Mouse (Mus musculus) megakaryocyte, embryonic 14.5 days (primary cell): ENCODE measurements at regions not wholly inside any gene's neighbourhood (a gene's known extent, or its start where the extent isn't known, plus 50 kb on each side); places are given as distances from the start of the nearest gene placed in this dataset.

Source experiments
- FLI1 ChIP-seq: IDR thresholded peaks from 2 replicates; pipeline ENCODE4 v1.6.1; 2012; ENCODE audit warnings: low read length, inconsistent platforms, mixed read lengths
- GATA1 ChIP-seq: IDR thresholded peaks from 3 replicates; pipeline ENCODE4 v1.6.1; 2012; ENCODE audit warnings: mixed read lengths, low read length, inconsistent platforms, borderline replicate concordance

DNA sequence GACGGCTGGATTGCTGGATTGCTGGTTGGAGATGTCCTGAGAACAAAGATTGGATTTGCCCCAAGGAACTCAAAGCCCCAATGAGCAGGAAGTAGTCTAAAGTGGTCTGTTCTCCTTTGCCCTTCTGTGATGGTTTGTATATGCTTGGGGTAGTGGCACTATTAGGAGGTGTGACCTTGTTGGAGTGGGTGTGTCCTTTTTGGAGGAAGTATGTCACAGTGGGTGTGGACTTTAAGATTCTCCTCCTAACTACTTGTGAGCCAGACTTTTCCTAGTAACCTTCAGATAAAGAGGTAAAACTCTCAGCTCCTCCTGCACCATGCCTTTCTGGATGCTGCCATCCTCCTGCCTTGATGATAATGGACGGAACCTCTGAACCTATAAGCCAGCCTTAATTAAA lies 69.1 kb upstream of the Gm47985 start:
- no peak for TF ChIP-seq GATA1
- TF ChIP-seq FLI1 = no peak
